In genomic region chrX:13710174-13710573, GRCm38 (mm10) we compare ENCODE assay signal across 9 mouse cellular contexts. TPM values are rescaled to one million over a fixed set of nuclear protein-coding genes. Genes with fewer than 3 reads are reported as not detected.
DNase-seq lines count a peak whose midpoint lies in the region; ATAC-seq and TF ChIP-seq lines count a peak whose summit lies in the region.
"Had no signal": no experiment of that assay in that cellular context is flagged by ENCODE, and none has a peak within 500 bp of the region (broad histone marks: within the 10 kb centered on the region; RNA-seq: fewer than 3 reads in every experiment).

No protein-coding gene starts in this region.

- no peaks in the 10 kb centered on the region for H3K36me3 ChIP-seq in splenic B cell, adult 2 months (ENCODE audit: control insufficient read depth, insufficient read depth, low read length, poor library complexity, severe bottlenecking)
- H3K36me3 ChIP-seq: limb, embryonic 15.5 days had no signal

- TF ChIP-seq CTCF in gastrocnemius, adult 2 months (IDR thresholded peaks at IDR 0.05): peak; percentile 90; the same call in 1 of the 2 replicates

- no peak overlapping the region for H3K27ac ChIP-seq in gastrocnemius, adult 2 months
- H3K27ac ChIP-seq: limb, embryonic 15.5 days had no signal

- intact Hi-C loops in gastrocnemius, postnatal 36 days (cut with DNase I): loop anchor here (10.0 kb wide), 1 partner anchor 605 kb away; no protein-coding TSS in a partner anchor
- intact Hi-C loops in gastrocnemius, adult 2 months (cut with DNase I): no loop called here

- peak; percentile 49 for DNase-seq in gastrocnemius, adult 18-20 months (ENCODE audit: low spot score)
- DNase-seq in gastrocnemius, postnatal 36 days: no peak
- peak; percentile 57 for DNase-seq in CD4-positive, CD25-positive, alpha-beta regulatory T cell, adult 2 months (ENCODE audit: low read depth, low spot score)
- peak; percentile 27 for DNase-seq in c-Kit-positive CD71-positive TER-119-positive erythroid progenitor cells, embryonic 14.5 days (ENCODE audit: low spot score)
- DNase-seq in gastrocnemius, adult 2 months: peak; percentile 31
- DNase-seq in layer of hippocampus, adult 8-10 months (ENCODE audit: low spot score in 2 of 2): peak; percentile 22 to 48
- DNase-seq in splenic B cell, adult 2 months (ENCODE audit: low read depth, low spot score): peak; percentile 60

- no peaks in the 10 kb centered on the region for H3K27me3 ChIP-seq in splenic B cell, adult 2 months (ENCODE audit: control insufficient read depth, insufficient read depth, low read length, poor library complexity, severe bottlenecking)
- H3K27me3 ChIP-seq: limb, embryonic 15.5 days had no signal

- ATAC-seq in megakaryocyte progenitor cell, adult 5-6 weeks (replicated peaks; ENCODE audit: poor library complexity): peak; percentile 92

- no peak overlapping the region for H3K4me3 ChIP-seq in gastrocnemius, adult 2 months
- H3K4me3 ChIP-seq: limb, embryonic 15.5 days had no signal

RNA-seq across cellular contexts. Expression of gene Gpr82, which starts 49.0 kb away (rescaled TPM):
- total RNA-seq in gastrocnemius, adult 18-20 months (2021): not detected
- total RNA-seq in gastrocnemius, postnatal 36 days (2021): not detected
- total RNA-seq in gastrocnemius, adult 2 months (2021): not detected
- not detected for total RNA-seq in layer of hippocampus, adult 8-10 months (2022)
- total RNA-seq in megakaryocyte progenitor cell, adult 5-6 weeks (2015): not detected in 2 replicates
- not detected in 2 replicates for total RNA-seq in megakaryocyte progenitor cell, adult 5-6 weeks (2017)

Comparison
In these comparisons a context has a peak if more than half of its experiments do, and no peak if none do; other contexts are left out.
1. DNase-seq: peak in gastrocnemius, adult 18-20 months (single experiment), CD4-positive, CD25-positive, alpha-beta regulatory T cell, adult 2 months (single experiment), c-Kit-positive CD71-positive TER-119-positive erythroid progenitor cells, embryonic 14.5 days (single experiment), gastrocnemius, adult 2 months (single experiment), layer of hippocampus, adult 8-10 months (2 of 2) and splenic B cell, adult 2 months (single experiment); none in gastrocnemius, postnatal 36 days (0 of 2).